Mouse (Mus musculus): Measurements from ENCODE around the gene Gm49358.

DNA sequence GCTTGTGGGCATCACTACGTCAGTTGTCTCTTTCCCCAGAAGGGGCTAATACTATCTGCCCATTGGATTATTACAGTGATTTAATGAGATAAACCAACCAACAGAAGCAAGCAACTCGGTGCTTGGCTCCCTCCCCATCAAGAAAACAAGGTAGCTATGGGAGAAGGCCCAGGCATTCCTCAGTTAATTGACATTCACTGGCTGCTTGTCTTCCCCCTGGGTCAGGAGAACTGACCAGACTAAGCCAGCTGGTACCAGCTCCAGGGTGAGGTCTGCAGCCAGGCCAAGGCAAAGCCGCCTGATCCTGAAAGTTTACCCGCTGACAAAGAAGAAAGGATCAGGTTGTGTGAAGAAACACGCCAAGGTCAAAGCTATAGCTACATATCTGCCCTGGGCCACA is 7.9 kb downstream of the Gm49358 start:
- TF ChIP-seq CTCF (IDR thresholded peaks at IDR 0.05; ENCODE audit: low read depth, low read length) (no peak), POLR2A (IDR thresholded peaks at IDR 0.05; ENCODE audit: insufficient read depth, low read length) (no peak)
